Mouse (Mus musculus) lung, postnatal 0 days (tissue): ENCODE data around the gene Ankrd66.

ENCODE experiments used
- CTCF ChIP-seq: IDR thresholded peaks from 2 replicates; pipeline ENCODE4 v1.5.1; 2016; ENCODE audit warnings: antibody characterized with exemption, mild to moderate bottlenecking
- EP300 ChIP-seq: IDR thresholded peaks from 2 replicates; pipeline ENCODE4 v1.6.1; 2016; ENCODE audit warnings: antibody characterized with exemption, mild to moderate bottlenecking, control low read depth

GRCm38 (mm10) chr17:43495502-43495901 is 47.9 kb downstream of the Ankrd66 start:
- TF ChIP-seq CTCF (no peak), EP300 (no peak)
